Mouse (Mus musculus) liver, embryonic 14.5 days (tissue): ENCODE measurements at regions not wholly inside any gene's neighbourhood (a gene's known extent, or its start where the extent isn't known, plus 50 kb on each side); places are given as distances from the start of the nearest gene placed in this dataset.

Experiments
- ATAC-seq: fragments of 200-750 bp; cut with Nextera tagmentation; 2 replicates; pipeline ENCODE4 v1.8.0; 2017; ENCODE audit warnings: moderate number of reproducible peaks, mild to moderate bottlenecking, moderate library complexity; ENCODE audit not compliant: insufficient read depth
- DNase-seq, 3 experiments: peaks; one replicate each; pipeline ENCODE4 v3.0.0-alpha.2; 2012 to 2013; ENCODE audit warnings: low read depth in 3 of 3, low spot score in 3 of 3
- H3K27ac ChIP-seq: fragments of 300-500 bp; sonication (generic); 2 replicates; pipeline ENCODE4 v1.5.1; 2014; ENCODE audit warnings: moderate library complexity, mild to moderate bottlenecking, control low read depth, inconsistent platforms
- H3K27me3 ChIP-seq: fragments of 300-500 bp; sonication (generic); 2 replicates; pipeline ENCODE4 v1.6.1; 2014; ENCODE audit warnings: mild to moderate bottlenecking, low read length, moderate library complexity; ENCODE audit not compliant: control insufficient read depth, insufficient read depth
- H3K36me3 ChIP-seq: fragments of 300-500 bp; sonication (generic); replicated peaks from 2 replicates; pipeline ENCODE4 v1.6.1; 2014; ENCODE audit warnings: low read depth; ENCODE audit not compliant: control insufficient read depth, insufficient read depth
- H3K4me1 ChIP-seq, 2 experiments: fragments of 200-500 bp in 1 of 2; fragments of 300-500 bp in 1 of 2; sonication (generic) in 1 of 2; replicated peaks; 2 replicates each; pipeline ENCODE4 v1.6.1; 2012 to 2014; ENCODE audit warnings: antibody characterized with exemption in 1 of 2, inconsistent platforms in 1 of 2, low read length in 1 of 2; ENCODE audit not compliant: control insufficient read depth in 2 of 2, insufficient read depth in 2 of 2
- H3K4me2 ChIP-seq: fragments of 300-500 bp; sonication (generic); 2 replicates; pipeline ENCODE4 v1.6.1; 2014; ENCODE audit warnings: low read depth, mild to moderate bottlenecking, control low read depth, moderate library complexity
- H3K4me3 ChIP-seq, 2 experiments: fragments of 200-500 bp in 1 of 2; fragments of 300-500 bp in 1 of 2; sonication (generic) in 1 of 2; 2 replicates each; pipeline ENCODE4 v1.5.1; 2012 to 2014; ENCODE audit warnings: low read depth in 2 of 2, low read length in 2 of 2, mild to moderate bottlenecking in 2 of 2, control low read depth in 1 of 2, inconsistent platforms in 1 of 2, moderate library complexity in 1 of 2; ENCODE audit not compliant: insufficient read depth in 1 of 2
- H3K9ac ChIP-seq: fragments of 300-500 bp; sonication (generic); replicated peaks from 2 replicates; pipeline ENCODE4 v1.6.1; 2014; ENCODE audit warnings: mild to moderate bottlenecking, control low read depth, moderate library complexity
- H3K9me3 ChIP-seq: fragments of 300-500 bp; sonication (generic); 2 replicates; pipeline ENCODE4 v1.6.1; 2016; ENCODE audit warnings: low read length, mixed read lengths; ENCODE audit not compliant: control insufficient read depth
- CTCF ChIP-seq: IDR thresholded peaks from 2 replicates; pipeline ENCODE4 v1.5.1; 2016; ENCODE audit warnings: antibody characterized with exemption, low read depth, control low read depth
- EP300 ChIP-seq: IDR thresholded peaks from 2 replicates; pipeline ENCODE4 v1.6.1; 2016; ENCODE audit warnings: antibody characterized with exemption, low read depth
- WGBS: fragments of 180-500 bp; shearing (Covaris S2); extraction: QIAGEN DNeasy Blood & Tissue Kit; methylation state at CpG from one replicate; pipeline ENCODE4 v1.1.7; 2014; ENCODE audit not compliant: insufficient replicate concordance; 5-methylcytosine and 5-hydroxymethylcytosine counted together

GRCm38 (mm10) chr8:49533412-49534351 lies 689.9 kb upstream of the Tenm3 start:
- WGBS, result 61% methylated on average over 5 of the region's 5 CpGs
- Histone ChIP-seq H3K4me3 (no peak overlapping the region), H3K27ac (no peak overlapping the region), H3K36me3 (no peaks in the 10 kb centered on the region), H3K4me2 (no peak overlapping the region), H3K27me3 (no peaks in the 10 kb centered on the region), H3K9ac (no peak overlapping the region), H3K4me1 (no peaks in the 10 kb centered on the region), H3K9me3 (no peaks in the 10 kb centered on the region)
- no peak for TF ChIP-seq EP300
- no peak for TF ChIP-seq CTCF
- ATAC-seq (no peak), DNase-seq (no peak)

- 62% methylated on average over 4 of the region's 4 CpGs for WGBS
- ATAC-seq, result no peak
- no peak for DNase-seq
- Histone ChIP-seq H3K9me3 (no peaks in the 10 kb centered on the region), H3K27ac (no peak overlapping the region), H3K9ac (no peak overlapping the region), H3K4me2 (no peak overlapping the region), H3K4me1 (no peaks in the 10 kb centered on the region), H3K27me3 (no peaks in the 10 kb centered on the region), H3K36me3 (no peaks in the 10 kb centered on the region), H3K4me3 (no peak overlapping the region)
- TF ChIP-seq EP300 (no peak), CTCF (peak; percentile 20; the same call in 1 of the 2 replicates)
Measured at GRCm38 (mm10) chr8:49529294-49529693, 685.5 kb upstream of the Tenm3 start.

GRCm38 (mm10) chr8:49492906-49493305 lies 649.2 kb upstream of the Tenm3 start:
- H3K4me1 ChIP-seq, result no peaks in the 10 kb centered on the region
- no peaks in the 10 kb centered on the region for H3K27me3 ChIP-seq
- ATAC-seq (no peak), DNase-seq (no peak)
- no peak overlapping the region for H3K4me3 ChIP-seq
- 56% methylated on average over 2 of the region's 2 CpGs for WGBS
- no peak overlapping the region for H3K9ac ChIP-seq
- no peak overlapping the region for H3K27ac ChIP-seq
- TF ChIP-seq EP300 (no peak), CTCF (no peak)
- no peaks in the 10 kb centered on the region for H3K36me3 ChIP-seq
- H3K4me2 ChIP-seq, result no peak overlapping the region
- H3K9me3 ChIP-seq, result no peaks in the 10 kb centered on the region

GRCm38 (mm10) chr8:49485284-49485683 lies 641.5 kb upstream of the Tenm3 start:
- H3K27me3 ChIP-seq, result no peaks in the 10 kb centered on the region
- no peaks in the 10 kb centered on the region for H3K4me1 ChIP-seq
- H3K36me3 ChIP-seq, result no peaks in the 10 kb centered on the region
- TF ChIP-seq EP300, result no peak
- TF ChIP-seq CTCF, result no peak
- ATAC-seq (no peak), DNase-seq (no peak)
- no peak overlapping the region for H3K4me2 ChIP-seq
- no peak overlapping the region for H3K27ac ChIP-seq
- H3K9ac ChIP-seq, result no peak overlapping the region
- no peak overlapping the region for H3K4me3 ChIP-seq
- no peaks in the 10 kb centered on the region for H3K9me3 ChIP-seq
- WGBS, result 73% methylated on average over 4 of the region's 4 CpGs

GRCm38 (mm10) chr8:49481476-49481992 lies 637.8 kb upstream of the Tenm3 start:
- TF ChIP-seq EP300, result no peak
- no peak for TF ChIP-seq CTCF
- 72% methylated on average over 6 of the region's 6 CpGs for WGBS
- Histone ChIP-seq H3K36me3 (no peaks in the 10 kb centered on the region), H3K27ac (no peak overlapping the region), H3K27me3 (no peaks in the 10 kb centered on the region), H3K9me3 (no peaks in the 10 kb centered on the region), H3K4me3 (no peak overlapping the region), H3K9ac (no peak overlapping the region), H3K4me2 (no peak overlapping the region), H3K4me1 (no peaks in the 10 kb centered on the region)
- ATAC-seq (no peak), DNase-seq (no peak)
